Mouse (Mus musculus) forebrain, embryonic 16.5 days (tissue): ENCODE measurements around the gene Atp6v0a1. TPM values are rescaled to one million over a fixed set of nuclear protein-coding genes. Genes with fewer than 3 reads are reported as not detected.
A peak's percentile ranks its signal among the peaks of the same experiment; 100 is the strongest.

Experiments
- ATAC-seq: fragments of 200-750 bp; cut with Nextera tagmentation; 2 replicates; pipeline ENCODE4 v1.8.0; 2017; ENCODE audit warnings: mild to moderate bottlenecking, moderate library complexity
- H3K27ac ChIP-seq: fragments of 300-500 bp; sonication (generic); 2 replicates; pipeline ENCODE4 v1.5.1; 2014; ENCODE audit warnings: low read length, control low read depth
- H3K27me3 ChIP-seq: fragments of 300-500 bp; sonication (generic); replicated peaks from 2 replicates; pipeline ENCODE4 v1.6.1; 2014; ENCODE audit warnings: low read length; ENCODE audit not compliant: control insufficient read depth, insufficient read depth
- H3K36me3 ChIP-seq: fragments of 300-500 bp; sonication (generic); 2 replicates; pipeline ENCODE4 v1.6.1; 2014; ENCODE audit not compliant: control insufficient read depth, insufficient read depth
- H3K4me1 ChIP-seq: fragments of 300-500 bp; sonication (generic); replicated peaks from 2 replicates; pipeline ENCODE4 v1.6.1; 2014; ENCODE audit warnings: low read length; ENCODE audit not compliant: control insufficient read depth, insufficient read depth
- H3K4me2 ChIP-seq: fragments of 300-500 bp; sonication (generic); 2 replicates; pipeline ENCODE4 v1.6.1; 2014; ENCODE audit warnings: mild to moderate bottlenecking, low read length, control low read depth
- H3K4me3 ChIP-seq: fragments of 300-500 bp; sonication (generic); replicated peaks from 2 replicates; pipeline ENCODE4 v1.5.1; 2014; ENCODE audit warnings: mild to moderate bottlenecking, low read length, control low read depth
- H3K9ac ChIP-seq: fragments of 300-500 bp; sonication (generic); replicated peaks from 2 replicates; pipeline ENCODE4 v1.6.1; 2014; ENCODE audit warnings: low read depth, low read length, control low read depth
- H3K9me3 ChIP-seq: fragments of 300-500 bp; sonication (generic); 2 replicates; pipeline ENCODE4 v1.6.1; 2016; ENCODE audit warnings: low read length; ENCODE audit not compliant: control insufficient read depth
- WGBS: fragments of 180-500 bp; shearing (Covaris S2); extraction: QIAGEN DNeasy Blood & Tissue Kit; methylation state at CpG from one replicate; pipeline ENCODE4 v1.1.7; 2014; 5-methylcytosine and 5-hydroxymethylcytosine counted together
- polyA plus RNA-seq: library from polyadenylated mRNA; unstranded; fragments of >200 nt; fragmentation: Nextera tagmentation; extraction: Ambion mirVana; gene quantifications from 2 replicates; pipeline ENCODE4 v1.2.1, GENCODE M21; 2015

Atp6v0a1 gene
- polyA plus RNA-seq, 1 experiment from 2014 or later: 111 TPM

GRCm38 (mm10) chr11:101060126-101060525, 50.9 kb downstream of the Atp6v0a1 start:
- 78% methylated on average over 8 of the region's 8 CpGs for WGBS
- H3K4me1 ChIP-seq: peaks cover 3% of the 10 kb centered on the region; the same call in 1 of the 2 replicates
- peak overlapping the region; percentile 24; the same call in 1 of the 2 replicates for H3K27ac ChIP-seq
- no peak overlapping the region for H3K4me3 ChIP-seq
- H3K9ac ChIP-seq: no peak overlapping the region
- H3K36me3 ChIP-seq: peaks cover 13% of the 10 kb centered on the region
- ATAC-seq: no peak
- no peak overlapping the region for H3K4me2 ChIP-seq
- no peaks in the 10 kb centered on the region for H3K27me3 ChIP-seq
- no peaks in the 10 kb centered on the region for H3K9me3 ChIP-seq

DNA sequence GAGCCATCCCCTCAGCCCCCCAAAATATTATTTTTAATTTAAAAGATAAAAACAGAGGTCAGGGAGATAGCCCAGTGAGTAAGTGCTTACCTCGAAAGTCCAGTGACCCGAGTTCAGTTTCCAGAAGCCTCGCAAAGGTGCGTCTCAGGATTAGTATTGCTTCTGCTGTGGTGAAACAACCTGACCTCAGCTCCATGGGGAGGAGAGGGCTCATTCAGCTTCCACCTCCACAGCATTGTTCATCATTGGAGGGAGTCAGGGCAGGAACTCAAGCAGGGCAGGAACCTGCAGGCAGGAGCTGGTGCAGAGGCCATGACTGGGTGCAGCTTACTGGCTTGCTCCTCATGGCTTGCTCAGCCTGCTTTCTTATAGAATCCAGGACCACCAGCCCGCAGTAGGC, 51.8 kb downstream of the Atp6v0a1 start:
- no peak for ATAC-seq
- H3K27me3 ChIP-seq: no peaks in the 10 kb centered on the region
- no peaks in the 10 kb centered on the region for H3K9me3 ChIP-seq
- H3K4me2 ChIP-seq: no peak overlapping the region
- WGBS: 86% methylated on average over 5 of the region's 5 CpGs
- peaks cover 3% of the 10 kb centered on the region; the same call in 1 of the 2 replicates for H3K4me1 ChIP-seq
- peaks cover 10% of the 10 kb centered on the region for H3K36me3 ChIP-seq
- H3K27ac ChIP-seq: no peak overlapping the region
- H3K9ac ChIP-seq: no peak overlapping the region
- no peak overlapping the region for H3K4me3 ChIP-seq

- H3K27ac ChIP-seq: no peak overlapping the region
- H3K4me2 ChIP-seq: no peak overlapping the region
- peaks cover 11% of the 10 kb centered on the region for H3K4me1 ChIP-seq
- no peak for ATAC-seq
- WGBS: 77% methylated on average over 12 of the region's 12 CpGs
- no peak overlapping the region for H3K4me3 ChIP-seq
- no peaks in the 10 kb centered on the region for H3K9me3 ChIP-seq
- no peaks in the 10 kb centered on the region for H3K27me3 ChIP-seq
- H3K36me3 ChIP-seq: peaks cover 10% of the 10 kb centered on the region
- H3K9ac ChIP-seq: no peak overlapping the region
These were observed 53.1 kb downstream of the Atp6v0a1 start for GRCm38 (mm10) chr11:101062165-101062884.

- no peak for ATAC-seq
- H3K9me3 ChIP-seq: no peaks in the 10 kb centered on the region
- no peak overlapping the region for H3K27ac ChIP-seq
- no peak overlapping the region for H3K9ac ChIP-seq
- WGBS: 82% methylated on average over 14 of the region's 14 CpGs
- H3K4me2 ChIP-seq: no peak overlapping the region
- H3K4me3 ChIP-seq: no peak overlapping the region
- peaks cover 10% of the 10 kb centered on the region for H3K36me3 ChIP-seq
- H3K4me1 ChIP-seq: peaks cover 11% of the 10 kb centered on the region
- no peaks in the 10 kb centered on the region for H3K27me3 ChIP-seq
These were observed 53.9 kb downstream of the Atp6v0a1 start for GRCm38 (mm10) chr11:101062971-101063675.

GRCm38 (mm10) chr11:101063676-101064327, 54.5 kb downstream of the Atp6v0a1 start:
- H3K27me3 ChIP-seq: no peaks in the 10 kb centered on the region
- H3K27ac ChIP-seq: peak overlapping the region; percentile 53
- no peak overlapping the region for H3K4me3 ChIP-seq
- peaks cover 11% of the 10 kb centered on the region for H3K4me1 ChIP-seq
- no peak overlapping the region for H3K9ac ChIP-seq
- ATAC-seq: peak; percentile 42; the same call in 1 of the 2 replicates
- no peak overlapping the region for H3K4me2 ChIP-seq
- H3K9me3 ChIP-seq: no peaks in the 10 kb centered on the region
- peaks cover 7% of the 10 kb centered on the region for H3K36me3 ChIP-seq
- WGBS: 57% methylated on average over 12 of the region's 12 CpGs

DNA sequence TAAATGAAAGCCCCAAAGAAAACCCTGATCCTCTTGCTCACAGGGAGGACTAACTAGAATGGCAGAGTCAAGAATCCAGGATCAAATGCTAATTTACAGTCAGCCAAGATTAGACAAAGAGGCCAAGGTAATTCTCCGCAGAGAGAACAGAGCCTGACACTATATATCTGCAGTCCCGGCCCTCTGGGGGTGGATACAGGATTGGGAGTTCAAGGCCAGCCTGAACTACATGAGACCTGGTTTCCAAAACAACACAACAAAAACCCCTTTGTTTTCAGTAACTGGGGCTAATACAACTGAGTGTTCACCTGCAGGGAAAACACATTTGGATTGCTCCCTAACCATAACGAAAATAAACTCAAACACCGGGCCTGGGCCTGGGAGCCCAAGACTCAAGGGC, 55.2 kb downstream of the Atp6v0a1 start:
- 81% methylated on average over 4 of the region's 4 CpGs for WGBS
- Histone ChIP-seq H3K9me3 (no peaks in the 10 kb centered on the region), H3K4me2 (no peak overlapping the region), H3K27me3 (no peaks in the 10 kb centered on the region), H3K4me3 (no peak overlapping the region), H3K27ac (no peak overlapping the region), H3K4me1 (peaks cover 15% of the 10 kb centered on the region), H3K36me3 (peaks cover 6% of the 10 kb centered on the region; the same call in 1 of the 2 replicates), H3K9ac (no peak overlapping the region)
- ATAC-seq: no peak

- Histone ChIP-seq H3K27me3 (no peaks in the 10 kb centered on the region), H3K9me3 (no peaks in the 10 kb centered on the region), H3K4me1 (peaks cover 17% of the 10 kb centered on the region), H3K4me2 (no peak overlapping the region), H3K27ac (no peak overlapping the region), H3K9ac (no peak overlapping the region), H3K36me3 (peaks cover 6% of the 10 kb centered on the region; the same call in 1 of the 2 replicates), H3K4me3 (no peak overlapping the region)
- no peak for ATAC-seq
- WGBS: 93% methylated on average over 9 of the region's 9 CpGs
These were observed 55.8 kb downstream of the Atp6v0a1 start for GRCm38 (mm10) chr11:101065002-101065401.

DNA sequence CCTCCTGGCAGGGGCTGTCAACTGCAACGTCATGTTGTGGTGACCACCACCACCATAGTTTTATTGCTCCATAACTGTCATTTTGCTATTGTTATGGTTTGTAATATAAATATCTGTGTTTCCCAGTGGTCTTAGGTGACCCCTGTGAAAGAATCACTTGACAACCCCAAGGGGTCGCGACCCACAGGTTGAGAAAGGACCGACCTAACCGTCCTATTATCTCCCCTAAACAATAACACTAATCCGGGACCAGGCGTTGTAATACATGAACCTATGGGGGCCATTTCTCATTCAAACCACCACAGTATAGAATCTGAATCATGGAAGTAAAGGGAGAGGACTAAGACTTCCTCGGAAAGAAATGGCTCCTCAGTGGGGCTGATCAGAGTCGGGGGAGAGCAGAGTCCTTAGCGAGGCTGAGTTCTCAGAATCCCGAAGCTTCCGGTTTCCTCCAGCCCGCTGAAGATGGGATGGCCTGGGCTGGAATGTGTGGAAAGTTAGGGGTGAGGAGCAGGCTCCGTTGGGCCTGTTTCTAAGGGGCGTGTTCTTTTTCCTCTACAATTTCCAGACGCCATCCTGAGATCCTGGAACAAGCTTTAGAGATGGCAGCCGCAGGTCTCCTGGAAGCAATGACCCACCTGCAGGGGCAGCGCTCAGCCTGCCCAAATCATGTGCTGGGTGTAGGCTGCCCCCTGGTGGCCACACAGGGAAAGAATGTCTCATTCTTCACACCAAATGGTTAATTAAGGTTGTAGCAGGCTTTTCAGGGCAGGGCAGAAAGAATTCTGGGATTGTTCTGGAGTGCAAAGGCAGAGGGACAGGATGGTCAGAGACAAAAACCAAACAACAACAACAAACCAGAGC, 57.5 kb downstream of the Atp6v0a1 start:
- Histone ChIP-seq H3K9me3 (no peaks in the 10 kb centered on the region), H3K9ac (peak overlapping the region; percentile 14; the same call in 1 of the 2 replicates), H3K4me1 (peaks cover 25% of the 10 kb centered on the region), H3K27me3 (no peaks in the 10 kb centered on the region), H3K4me3 (peak overlapping the region; percentile 17), H3K36me3 (peaks cover 6% of the 10 kb centered on the region; the same call in 1 of the 2 replicates), H3K27ac (no peak overlapping the region), H3K4me2 (peak overlapping the region; percentile 48)
- WGBS: 16% methylated on average over 18 of the region's 18 CpGs
- ATAC-seq: peak; percentile 29
